Mouse (Mus musculus) embryonic facial prominence, embryonic 10.5 days (tissue): ENCODE results near the gene Tex9. TPM values are rescaled to one million over a fixed set of nuclear protein-coding genes. Genes with fewer than 3 reads are reported as not detected.

Source experiments
- DNase-seq: peaks from one replicate; pipeline ENCODE4 v3.0.0-alpha.2; 2017; ENCODE audit warnings: low spot score
- H3K27ac ChIP-seq: fragments of 300-500 bp; sonication (generic); replicated peaks from 2 replicates; pipeline ENCODE4 v1.5.1; 2016; ENCODE audit warnings: mild to moderate bottlenecking
- H3K27me3 ChIP-seq: fragments of 300-500 bp; sonication (generic); replicated peaks from 2 replicates; pipeline ENCODE4 v1.6.1; 2016; ENCODE audit warnings: low read depth, mild to moderate bottlenecking; ENCODE audit not compliant: poor library complexity, severe bottlenecking
- H3K36me3 ChIP-seq: fragments of 300-500 bp; sonication (generic); replicated peaks from 2 replicates; pipeline ENCODE4 v1.6.1; 2016; ENCODE audit warnings: mild to moderate bottlenecking, moderate library complexity
- H3K4me1 ChIP-seq: fragments of 300-500 bp; sonication (generic); 2 replicates; pipeline ENCODE4 v1.6.1; 2016
- H3K4me3 ChIP-seq: fragments of 300-500 bp; sonication (generic); 2 replicates; pipeline ENCODE4 v1.5.1; 2016; ENCODE audit warnings: mild to moderate bottlenecking, moderate library complexity
- H3K9me3 ChIP-seq: fragments of 300-500 bp; sonication (generic); 2 replicates; pipeline ENCODE4 v1.6.1; 2016; ENCODE audit warnings: mild to moderate bottlenecking
- WGBS: fragments of 180-500 bp; shearing (Covaris S2); methylation state at CpG from one replicate; pipeline ENCODE4 v1.1.7; 2016; 5-methylcytosine and 5-hydroxymethylcytosine counted together
- polyA plus RNA-seq: library from polyadenylated mRNA; unstranded; fragments of >200 nt; fragmentation: Nextera tagmentation; extraction: Ambion mirVana; gene quantifications from 2 replicates; pipeline ENCODE4 v1.2.1, GENCODE M21; 2016

Tex9 gene
- polyA plus RNA-seq, 1 experiment from 2014 or later, result 56.9 TPM

DNA sequence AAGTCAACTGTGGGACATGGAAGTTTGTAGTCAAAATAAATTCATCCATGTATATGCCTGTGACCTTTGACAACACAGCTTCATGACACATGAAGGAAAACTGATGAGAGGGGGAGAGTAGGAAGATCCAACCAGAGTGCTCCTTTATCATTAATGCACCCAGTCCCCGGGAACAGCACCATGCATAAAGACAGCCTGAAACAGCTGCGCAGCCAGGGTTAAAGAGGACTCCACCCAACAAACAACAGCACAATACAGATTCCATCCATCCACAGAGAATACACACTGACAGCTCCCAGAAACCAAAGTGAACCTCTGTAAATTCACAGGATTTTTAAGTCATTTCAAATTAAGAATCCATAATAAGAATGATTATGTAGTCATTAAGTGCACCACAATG is 42.2 kb downstream of the Tex9 start:
- Histone ChIP-seq H3K27ac (no peak overlapping the region), H3K4me1 (no peaks in the 10 kb centered on the region), H3K36me3 (peaks cover 98% of the 10 kb centered on the region), H3K9me3 (no peaks in the 10 kb centered on the region), H3K4me3 (no peak overlapping the region), H3K27me3 (no peaks in the 10 kb centered on the region)
- DNase-seq, result no peak
- 96% methylated on average over 2 of the region's 2 CpGs for WGBS

DNA sequence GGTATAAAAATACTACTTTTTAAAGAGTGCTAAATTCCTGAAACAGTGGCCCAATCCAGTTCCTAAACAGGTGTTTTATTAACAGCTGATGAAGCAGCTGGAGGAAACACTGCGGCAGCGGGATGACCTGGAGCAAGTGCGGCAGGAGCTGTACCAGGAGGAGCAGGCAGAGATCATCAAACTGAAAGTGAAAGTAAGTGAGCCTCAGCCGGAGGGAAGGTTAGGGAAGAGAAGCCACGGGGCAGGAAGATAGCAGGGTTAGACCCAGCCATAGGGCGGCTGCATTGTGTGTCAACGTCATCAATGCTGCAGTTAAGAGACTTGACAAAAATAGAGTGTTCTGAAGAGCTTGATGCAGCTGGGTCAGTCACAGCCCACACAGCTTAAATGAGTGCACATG is 42.6 kb downstream of the Tex9 start:
- Histone ChIP-seq H3K27ac (no peak overlapping the region), H3K27me3 (no peaks in the 10 kb centered on the region), H3K4me1 (no peaks in the 10 kb centered on the region), H3K4me3 (no peak overlapping the region), H3K36me3 (peaks cover 99% of the 10 kb centered on the region), H3K9me3 (no peaks in the 10 kb centered on the region)
- WGBS, result 89% methylated on average over 7 of the region's 7 CpGs
- no peak for DNase-seq

DNA sequence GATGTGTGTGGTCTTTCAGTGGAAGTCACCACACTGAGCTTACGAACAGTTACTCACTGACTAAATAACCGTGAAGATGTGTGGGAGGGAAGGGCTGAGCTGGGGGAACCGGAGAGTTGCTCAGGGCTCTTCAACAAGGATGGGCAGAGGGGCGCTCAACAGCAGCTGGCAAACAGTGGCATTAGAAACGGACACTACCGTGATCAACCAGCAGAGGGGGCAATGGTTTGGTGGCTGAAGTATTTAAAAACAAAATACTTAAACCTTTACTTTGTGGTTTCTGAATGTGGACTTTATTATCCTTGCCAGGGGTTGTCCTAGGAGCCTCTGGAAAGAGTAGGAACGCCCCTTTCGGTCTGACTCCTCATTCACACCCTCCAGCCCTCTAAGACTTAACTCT is 44.0 kb downstream of the Tex9 start:
- 57% methylated on average over 8 of the region's 8 CpGs for WGBS
- Histone ChIP-seq H3K9me3 (no peaks in the 10 kb centered on the region), H3K36me3 (peaks cover 97% of the 10 kb centered on the region), H3K4me3 (no peak overlapping the region), H3K4me1 (no peaks in the 10 kb centered on the region), H3K27ac (no peak overlapping the region), H3K27me3 (no peaks in the 10 kb centered on the region)
- peak; percentile 51 for DNase-seq

DNA sequence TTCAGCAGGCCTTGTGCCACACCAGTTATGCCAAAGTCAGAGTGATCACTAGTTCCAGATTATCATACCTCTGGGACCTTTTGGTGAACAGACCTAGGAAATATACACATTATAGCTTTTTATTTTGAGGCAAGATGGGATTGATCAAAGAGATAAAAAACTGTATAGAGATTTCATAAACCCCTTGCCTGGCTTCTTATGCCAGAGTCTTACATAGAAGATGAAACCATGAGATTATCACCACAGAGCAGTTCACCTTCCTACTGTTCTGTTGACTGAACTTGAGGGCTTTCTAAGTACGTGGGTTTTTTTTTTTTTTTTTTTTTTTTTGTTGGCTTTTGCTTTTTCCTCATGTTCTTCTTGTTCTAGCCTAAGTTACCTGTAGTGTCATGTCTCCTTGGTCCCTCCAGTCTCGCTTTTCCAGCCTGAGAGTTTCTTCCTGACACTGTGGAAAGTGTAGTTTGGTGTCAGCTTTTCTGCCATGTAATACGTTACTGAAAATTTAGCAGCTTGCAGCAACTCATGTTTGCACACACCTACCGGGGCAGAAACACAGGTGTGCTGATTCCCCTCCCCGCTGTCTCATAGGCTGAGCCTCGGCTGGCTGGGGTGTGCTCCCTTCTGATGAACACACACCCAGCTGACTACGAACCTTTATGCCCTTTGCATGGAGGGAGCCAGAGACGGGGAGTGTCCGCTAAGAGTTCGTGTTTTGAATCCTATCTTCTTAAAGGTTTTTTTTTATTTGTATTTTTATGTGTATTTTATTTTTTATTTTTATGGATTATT is 49.9 kb downstream of the Tex9 start:
- Histone ChIP-seq H3K27me3 (no peaks in the 10 kb centered on the region), H3K27ac (no peak overlapping the region), H3K9me3 (no peaks in the 10 kb centered on the region), H3K4me3 (no peak overlapping the region), H3K36me3 (peaks cover 66% of the 10 kb centered on the region), H3K4me1 (peaks cover 21% of the 10 kb centered on the region)
- WGBS, result 93% methylated on average over 10 of the region's 10 CpGs
- DNase-seq, result no peak

DNA sequence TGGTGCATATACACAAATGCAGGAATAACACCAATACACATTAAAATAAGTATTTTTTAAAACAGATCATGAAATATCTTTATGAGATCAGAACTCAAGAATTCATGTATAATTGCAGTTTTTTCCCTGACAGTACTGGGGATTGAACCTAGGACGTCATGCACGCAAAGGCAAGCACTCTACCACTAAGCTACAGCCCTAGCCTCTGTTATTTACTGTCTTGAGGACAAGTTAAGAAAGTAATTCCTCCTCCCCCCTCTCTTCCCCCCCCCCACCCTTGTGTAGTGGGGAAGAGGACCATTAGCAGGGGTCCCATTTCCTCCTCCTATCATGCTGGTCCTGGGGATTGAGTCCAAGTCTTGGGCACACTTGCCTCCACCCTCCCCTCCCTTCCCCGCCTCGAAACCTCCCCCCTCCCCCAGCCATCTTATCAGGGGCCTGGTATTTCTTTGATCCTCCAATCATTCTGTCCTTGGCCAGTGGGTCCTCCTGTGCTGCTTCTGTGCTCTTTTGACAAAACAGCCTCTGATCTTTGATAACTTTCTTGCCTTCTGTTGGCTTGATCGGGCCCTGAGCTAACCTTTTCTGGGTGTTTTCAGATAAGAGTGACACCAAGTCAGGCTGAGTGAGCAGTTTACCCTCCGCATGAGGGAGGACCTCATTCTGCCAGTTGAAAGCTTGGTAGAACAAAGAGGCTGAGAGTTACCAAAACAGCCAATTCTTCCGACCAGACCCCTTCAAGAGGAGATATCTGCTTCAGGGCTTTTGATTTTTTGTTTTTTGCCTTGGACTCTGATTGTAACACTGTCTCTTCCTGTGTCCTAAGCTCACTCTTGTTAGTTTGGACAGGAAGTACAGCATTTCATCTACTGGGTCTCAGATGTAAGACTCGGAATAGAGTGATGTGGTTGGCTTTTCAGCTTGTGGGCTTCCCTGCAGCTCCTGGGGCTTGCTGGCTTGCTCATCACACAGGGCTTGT is 50.8 kb downstream of the Tex9 start:
- Histone ChIP-seq H3K36me3 (peaks cover 57% of the 10 kb centered on the region), H3K4me3 (no peak overlapping the region), H3K4me1 (peaks cover 21% of the 10 kb centered on the region), H3K27ac (no peak overlapping the region), H3K27me3 (no peaks in the 10 kb centered on the region), H3K9me3 (no peaks in the 10 kb centered on the region)
- no peak for DNase-seq
- 84% methylated on average over 8 of the region's 8 CpGs for WGBS

DNA sequence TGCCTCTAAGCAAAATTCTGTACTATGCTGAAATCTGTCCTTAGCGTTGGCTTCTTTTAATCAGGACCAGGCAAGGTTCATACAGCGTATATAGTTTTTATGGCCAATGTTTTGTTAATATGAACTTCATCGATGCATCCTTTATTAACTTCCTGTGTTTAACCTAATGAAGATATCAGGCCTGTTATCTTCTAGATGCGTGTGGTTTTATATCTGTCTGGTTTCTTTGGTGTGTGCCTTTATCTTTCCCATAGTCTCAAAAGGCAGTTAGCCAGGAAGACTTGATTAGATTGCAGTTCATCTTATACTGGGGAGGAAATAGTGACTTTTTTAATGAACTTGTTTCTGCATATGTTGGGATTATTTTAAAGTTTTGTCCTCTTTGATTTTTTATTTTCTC is 51.7 kb downstream of the Tex9 start:
- Histone ChIP-seq H3K36me3 (peaks cover 48% of the 10 kb centered on the region), H3K27ac (no peak overlapping the region), H3K4me1 (peaks cover 21% of the 10 kb centered on the region), H3K27me3 (no peaks in the 10 kb centered on the region), H3K4me3 (no peak overlapping the region), H3K9me3 (no peaks in the 10 kb centered on the region)
- WGBS, result 93% methylated on average over 4 of the region's 4 CpGs
- DNase-seq, result no peak

DNA sequence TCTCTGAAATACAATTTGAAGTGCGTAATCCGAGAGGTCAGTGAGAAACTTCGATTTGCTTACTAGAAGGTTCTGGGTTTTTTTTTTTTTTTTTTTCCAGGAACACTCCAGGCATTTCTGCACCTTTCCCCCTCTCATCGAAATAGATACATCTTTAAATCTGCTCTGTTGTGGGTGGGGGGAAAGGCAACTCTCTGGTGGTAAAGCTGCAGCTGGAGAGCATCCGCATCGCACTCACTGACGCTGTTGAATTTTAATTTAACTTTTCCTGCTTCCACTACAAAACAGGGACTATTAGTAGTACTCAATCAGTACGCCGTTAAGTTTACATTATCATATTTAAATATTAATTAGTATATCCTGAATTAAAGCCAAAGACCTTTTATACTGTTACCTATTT is 53.3 kb downstream of the Tex9 start:
- DNase-seq, result no peak
- Histone ChIP-seq H3K4me1 (peaks cover 24% of the 10 kb centered on the region), H3K36me3 (peaks cover 35% of the 10 kb centered on the region), H3K4me3 (peak overlapping the region; percentile 76), H3K27ac (peak overlapping the region; percentile 90), H3K27me3 (no peaks in the 10 kb centered on the region), H3K9me3 (no peaks in the 10 kb centered on the region)
- 3% methylated on average over 9 of the region's 9 CpGs for WGBS

DNA sequence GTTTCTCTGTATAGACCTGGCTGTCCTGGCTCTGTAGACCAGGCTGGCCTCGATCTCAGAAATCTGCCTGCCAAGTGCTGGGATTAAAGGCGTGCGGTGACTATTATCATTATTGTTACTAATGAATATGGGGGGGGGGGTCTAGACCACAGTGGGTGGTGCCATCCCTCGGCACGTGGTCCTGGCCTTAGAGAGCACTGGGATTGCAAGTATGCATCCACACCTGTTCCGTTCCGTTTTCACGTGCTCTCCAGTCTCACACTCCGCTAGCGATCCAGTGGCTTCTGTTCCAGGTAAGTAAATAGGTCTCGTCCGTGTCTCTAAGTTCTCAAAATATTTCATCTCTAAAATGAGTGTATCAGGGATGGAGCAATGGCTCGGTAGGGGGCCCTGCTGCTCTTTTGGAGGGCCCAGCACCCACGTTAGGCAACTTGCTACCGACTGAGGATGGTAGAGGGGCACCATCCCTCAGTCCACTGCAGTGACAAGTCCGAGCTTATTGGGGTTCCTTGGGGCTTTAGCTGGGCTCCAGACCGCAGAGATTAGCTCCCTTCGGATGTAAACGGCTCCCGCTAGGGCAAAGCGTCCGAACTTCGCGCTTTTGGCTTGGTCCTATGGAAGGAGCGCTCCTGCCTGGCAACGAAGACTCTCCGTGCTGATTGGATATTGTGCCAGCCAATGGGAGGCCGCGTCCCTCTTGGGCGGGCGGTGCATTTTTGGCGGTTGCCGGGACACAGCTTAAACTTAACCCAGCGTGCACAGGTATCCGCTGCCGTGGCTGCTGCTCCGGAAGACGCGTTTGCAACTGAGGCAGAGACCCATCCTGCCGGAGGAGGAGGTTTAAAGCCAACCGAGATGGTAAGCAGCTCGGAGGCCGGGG is 54.0 kb downstream of the Tex9 start, which contains the start of gene Mns1:
Gene Mns1, plus strand, starts transcription at position 190 of the 880 bp plus-strand sequence.
- H3K27ac ChIP-seq, result peak within 1 kb of the TSS; percentile 90

DNA sequence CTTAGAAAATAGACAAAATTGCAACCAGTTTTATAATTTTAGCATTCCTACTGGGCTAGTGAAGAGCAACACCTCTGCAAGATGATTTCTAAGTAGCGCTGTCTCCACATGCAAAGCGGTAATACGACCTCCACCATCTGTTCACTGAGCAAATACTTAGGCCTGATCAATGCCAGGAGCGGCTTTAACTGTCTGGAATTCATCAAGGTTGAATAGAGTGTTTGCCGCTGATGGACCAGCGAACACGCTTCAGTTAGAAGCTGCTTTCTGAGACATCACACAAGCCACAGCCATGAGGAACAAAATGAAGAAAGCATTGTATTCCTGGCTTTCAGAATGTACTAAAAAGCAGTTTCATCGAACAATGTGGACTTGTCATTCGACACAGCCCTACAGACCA is 57.1 kb downstream of the Tex9 start:
- Histone ChIP-seq H3K4me1 (peaks cover 16% of the 10 kb centered on the region), H3K27ac (no peak overlapping the region), H3K4me3 (no peak overlapping the region), H3K36me3 (no peaks in the 10 kb centered on the region; the same call in 1 of the 2 replicates), H3K9me3 (no peaks in the 10 kb centered on the region), H3K27me3 (no peaks in the 10 kb centered on the region)
- WGBS, result 64% methylated on average over 9 of the region's 9 CpGs
- DNase-seq, result no peak

More for the DNA sequence above, 54.0 kb downstream of the Tex9 start, which contains the start of gene Mns1:
- Histone ChIP-seq H3K9me3 (no peaks in the 10 kb centered on the region), H3K36me3 (peaks cover 28% of the 10 kb centered on the region), H3K27me3 (no peaks in the 10 kb centered on the region), H3K4me1 (peaks cover 24% of the 10 kb centered on the region), H3K4me3 (peak within 1 kb of the TSS; percentile 76)
- 2% methylated on average over 43 of the region's 43 CpGs for WGBS
- peak; percentile 97 for DNase-seq

DNA sequence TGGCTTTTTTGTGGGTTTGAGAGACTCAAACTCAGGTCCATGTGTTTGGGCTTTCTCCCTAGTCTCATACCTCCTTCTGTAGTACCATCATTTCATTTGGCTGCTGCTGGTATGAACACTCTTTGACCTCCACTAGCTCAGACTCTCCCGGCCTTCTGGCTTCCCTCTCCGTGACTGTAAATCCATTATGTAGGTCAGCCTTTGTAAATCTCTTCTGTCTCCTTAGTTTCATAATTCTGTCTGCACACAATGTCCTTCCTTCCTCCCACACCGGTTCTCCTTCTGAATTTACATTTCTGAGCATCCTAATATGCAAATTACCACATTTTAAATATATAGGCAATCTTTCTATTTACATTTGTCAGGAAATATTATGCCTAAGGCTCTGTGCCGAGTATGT is 64.2 kb downstream of the Tex9 start:
- DNase-seq, result no peak
- H3K9me3 ChIP-seq, result no peaks in the 10 kb centered on the region
- peaks cover 7% of the 10 kb centered on the region; the same call in 1 of the 2 replicates for H3K4me1 ChIP-seq
- WGBS, result 78% methylated on average over 4 of the region's 4 CpGs
- no peaks in the 10 kb centered on the region for H3K36me3 ChIP-seq
- H3K4me3 ChIP-seq, result no peak overlapping the region
- H3K27me3 ChIP-seq, result peaks cover 4% of the 10 kb centered on the region; the same call in 1 of the 2 replicates
- no peak overlapping the region for H3K27ac ChIP-seq

DNA sequence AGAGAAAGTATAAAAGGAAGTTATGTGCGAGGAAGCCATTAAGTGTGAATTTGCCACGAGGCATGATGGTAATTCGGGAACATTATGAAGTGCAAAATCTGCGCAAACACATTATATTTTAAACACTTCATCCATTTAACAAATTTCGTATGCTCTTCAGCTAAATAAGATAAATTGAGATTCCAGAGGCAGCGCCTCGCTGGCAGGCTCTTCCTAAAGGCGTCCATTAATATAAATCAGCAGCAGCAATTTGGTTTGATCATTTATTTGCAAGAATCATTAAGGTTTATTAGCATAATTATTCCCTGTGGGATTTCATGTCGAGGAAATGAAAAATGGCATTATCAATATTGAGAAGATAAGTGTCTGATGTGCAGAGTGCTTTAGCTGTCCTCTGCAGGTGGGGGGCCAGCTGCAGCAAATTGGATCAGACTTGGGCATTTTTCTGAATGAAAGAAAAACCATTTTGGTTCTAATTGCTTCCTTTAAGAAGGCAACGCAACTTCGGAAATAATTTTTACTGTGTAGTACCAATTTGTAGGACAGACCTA is 66.6 kb downstream of the Tex9 start:
- Histone ChIP-seq H3K27me3 (peaks cover 4% of the 10 kb centered on the region; the same call in 1 of the 2 replicates), H3K27ac (no peak overlapping the region), H3K4me1 (peaks cover 26% of the 10 kb centered on the region), H3K36me3 (no peaks in the 10 kb centered on the region), H3K4me3 (no peak overlapping the region), H3K9me3 (no peaks in the 10 kb centered on the region)
- DNase-seq, result no peak
- 83% methylated on average over 11 of the region's 11 CpGs for WGBS
